Comparison of ENCODE assay signal across 13 mouse cellular contexts in genomic region chr5:134891552-134891951, GRCm38 (mm10). TPM values are rescaled to one million over a fixed set of nuclear protein-coding genes. Genes with fewer than 3 reads are reported as not detected.
DNase-seq lines count a peak whose midpoint lies in the region; ATAC-seq and TF ChIP-seq lines count a peak whose summit lies in the region.
"Had no signal": no experiment of that assay in that cellular context is flagged by ENCODE, and none has a peak within 500 bp of the region (broad histone marks: within the 10 kb centered on the region; RNA-seq: fewer than 3 reads in every experiment).

No protein-coding gene starts in this region.

- H3K27ac ChIP-seq in layer of hippocampus, adult 2 months: peak overlapping the region; percentile 60; the same call in 1 of the 2 replicates
- H3K27ac ChIP-seq in heart, embryonic 14.5 days (replicated peaks in 1 of 2; ENCODE audit: control insufficient read depth in 1 of 2, insufficient read depth in 1 of 2, low read depth in 2 of 2, low read length in 2 of 2): peak overlapping the region; percentile 48 to 57
- H3K27ac ChIP-seq: macrophage had no signal

- no peak overlapping the region for H3K4me2 ChIP-seq in heart, embryonic 14.5 days (ENCODE audit: low read length)

- TF ChIP-seq CTCF in layer of hippocampus, adult 2 months (conservative IDR thresholded peaks at IDR 0.05): no peak

- peak; percentile 10; the same call in 1 of the 2 replicates for ATAC-seq in heart, embryonic 14.5 days (ENCODE audit: insufficient number of reproducible peaks, insufficient read depth, low FRiP score, low read depth)
- no peak for ATAC-seq in megakaryocyte, adult 5-6 weeks (ENCODE audit: poor library complexity, severe bottlenecking)

- WGBS in heart, embryonic 14.5 days: 65% methylated on average over 8 of the region's 8 CpGs

- H3K4me1 ChIP-seq in heart, embryonic 14.5 days (ENCODE audit: control insufficient read depth in 2 of 2, insufficient read depth in 2 of 2, low read length in 2 of 2): peaks cover 0 to 3% of the 10 kb centered on the region in 2 experiments; a peak in 2 of 4 replicates

- no peak overlapping the region for H3K9ac ChIP-seq in heart, embryonic 14.5 days (ENCODE audit: low read length)

- H3K4me3 ChIP-seq in layer of hippocampus, adult 2 months: no peak overlapping the region
- no peak overlapping the region for H3K4me3 ChIP-seq in heart, embryonic 14.5 days (ENCODE audit: control insufficient read depth in 1 of 2, insufficient read depth in 1 of 2, low read depth in 1 of 2, low read length in 2 of 2)

- H3K27me3 ChIP-seq in heart, embryonic 14.5 days (ENCODE audit: control insufficient read depth, insufficient read depth, low read length): no peaks in the 10 kb centered on the region

- DNase-seq in layer of hippocampus, adult 2 months (ENCODE audit: low spot score in 2 of 2): no peak
- no peak for DNase-seq in layer of hippocampus, adult 9-10 months (ENCODE audit: low spot score)
- DNase-seq in kidney, postnatal 14 days: peak; percentile 47
- peak; percentile 55 to 81 for DNase-seq in lung, postnatal 4 days
- DNase-seq in retina, embryonic 14.5 days (ENCODE audit: low spot score): no peak
- no peak for DNase-seq in left cerebral cortex, adult 9 months (ENCODE audit: low spot score in 2 of 2)
- DNase-seq: adrenal gland, postnatal 25 days; cerebellum, adult 18-20 months had no signal

- 0 out of 2 replicates have a peak, but pooled peaks cover 3% of the 10 kb centered on the region for H3K9me3 ChIP-seq in heart, embryonic 14.5 days (ENCODE audit: control insufficient read depth, low read length)

- no peaks in the 10 kb centered on the region for H3K36me3 ChIP-seq in heart, embryonic 14.5 days (ENCODE audit: control insufficient read depth, insufficient read depth, low read length)

RNA-seq across cellular contexts. Expression of gene Tmem270, which starts 15.0 kb away (rescaled TPM):
- not detected for total RNA-seq in layer of hippocampus, adult 2 months (2021)
- polyA plus RNA-seq in heart, embryonic 14.5 days (2014; fragmentation: Nextera tagmentation; extraction: Ambion mirVana): not detected in 2 replicates
- not detected in 2 replicates for total RNA-seq in megakaryocyte, adult 5-6 weeks (2015)
- total RNA-seq in megakaryocyte, adult 5-6 weeks (2017): not detected in 2 replicates
- total RNA-seq: adrenal gland, postnatal 25 days; gastrocnemius, adult 18-20 months; left cerebral cortex, adult 18-20 months had no signal
- polyA plus RNA-seq: macrophage had no signal

RNA-seq across cellular contexts. Expression of gene Cldn13, which starts 23.8 kb away (rescaled TPM):
- not detected for total RNA-seq in layer of hippocampus, adult 2 months (2021)
- polyA plus RNA-seq in heart, embryonic 14.5 days (2014; fragmentation: Nextera tagmentation; extraction: Ambion mirVana): 0.31 and 0.63 TPM in 2 replicates
- total RNA-seq in megakaryocyte, adult 5-6 weeks (2015): 7.8 and 8.2 TPM in 2 replicates
- total RNA-seq in megakaryocyte, adult 5-6 weeks (2017): 2.9 and 7.7 TPM in 2 replicates
- total RNA-seq: adrenal gland, postnatal 25 days; gastrocnemius, adult 18-20 months; left cerebral cortex, adult 18-20 months had no signal
- polyA plus RNA-seq: macrophage had no signal

RNA-seq across cellular contexts. Expression of gene Mettl27, which starts 40.6 kb away (rescaled TPM):
- total RNA-seq in layer of hippocampus, adult 2 months (2021): 10 to 100 TPM in 1 of 2 experiments, 1 to 10 TPM in 1; 8.2 to 10.8 TPM
- 11.1 and 12.0 TPM in 2 replicates for polyA plus RNA-seq in heart, embryonic 14.5 days (2014; fragmentation: Nextera tagmentation; extraction: Ambion mirVana)
- 0.46 and 3.0 TPM in 2 replicates for total RNA-seq in megakaryocyte, adult 5-6 weeks (2015)
- 0.89 and 1.3 TPM in 2 replicates for total RNA-seq in megakaryocyte, adult 5-6 weeks (2017)

RNA-seq across cellular contexts. Expression of gene Cldn4, which starts 55.2 kb away (rescaled TPM):
- total RNA-seq in layer of hippocampus, adult 2 months (2021): not detected
- 0.85 TPM in 1 of 2 replicates, not detected in the other for polyA plus RNA-seq in heart, embryonic 14.5 days (2014; fragmentation: Nextera tagmentation; extraction: Ambion mirVana)
- total RNA-seq in megakaryocyte, adult 5-6 weeks (2015): not detected in 2 replicates
- total RNA-seq in megakaryocyte, adult 5-6 weeks (2017): not detected in 2 replicates
- total RNA-seq: adrenal gland, postnatal 25 days; gastrocnemius, adult 18-20 months; left cerebral cortex, adult 18-20 months had no signal
- polyA plus RNA-seq: macrophage had no signal

Comparison
In these comparisons a context has a peak if more than half of its experiments do, and no peak if none do; other contexts are left out.
1. DNase-seq: peak in kidney, postnatal 14 days (single experiment) and lung, postnatal 4 days (2 of 2); none in layer of hippocampus, adult 2 months (0 of 2), layer of hippocampus, adult 9-10 months (single experiment), retina, embryonic 14.5 days (single experiment) and left cerebral cortex, adult 9 months (0 of 2).